Mouse (Mus musculus) MEL (cell line): ENCODE results near the gene Dbnl. TPM values are rescaled to one million over a fixed set of nuclear protein-coding genes. Genes with fewer than 3 reads are reported as not detected.

Source experiments
- DNase-seq: peaks from one replicate; pipeline ENCODE4 v3.0.0; 2011; ENCODE audit warnings: low read depth, low spot score
- H3K27ac ChIP-seq: 2 replicates; pipeline ENCODE4 v1.5.1; 2012; ENCODE audit warnings: low read depth, mild to moderate bottlenecking, control low read depth, low read length, moderate library complexity; ENCODE audit not compliant: control insufficient read depth
- H3K27me3 ChIP-seq, 2 experiments: fragments of 150-350 bp in 1 of 2; sonication (generic) in 1 of 2; 2 replicates each; pipeline ENCODE4 v1.6.1; 2012; ENCODE audit warnings: low read length in 2 of 2, mild to moderate bottlenecking in 2 of 2, improper control_type of control experiment in 1 of 2, moderate library complexity in 1 of 2; ENCODE audit not compliant: insufficient read depth in 2 of 2, control insufficient read depth in 1 of 2
- H3K36me3 ChIP-seq, 2 experiments: 2 replicates each; pipeline ENCODE4 v1.6.1; 2012 to 2014; ENCODE audit warnings: low read length in 2 of 2, improper control_type of control experiment in 1 of 2, inconsistent platforms in 1 of 2, mild to moderate bottlenecking in 1 of 2; ENCODE audit not compliant: insufficient read depth in 2 of 2, control insufficient read depth in 1 of 2
- H3K4me1 ChIP-seq, 2 experiments: fragments of 150-350 bp in 1 of 2; sonication (generic) in 1 of 2; 2 replicates each; pipeline ENCODE4 v1.6.1; 2012; ENCODE audit warnings: low read length in 2 of 2, improper control_type of control experiment in 1 of 2, mild to moderate bottlenecking in 1 of 2; ENCODE audit not compliant: insufficient read depth in 2 of 2, control insufficient read depth in 1 of 2
- H3K4me3 ChIP-seq, 2 experiments: fragments of 150-350 bp in 1 of 2; sonication (generic) in 1 of 2; 2 replicates each; pipeline ENCODE4 v1.5.1; 2012; ENCODE audit warnings: low read depth in 2 of 2, low read length in 2 of 2, mild to moderate bottlenecking in 2 of 2, moderate library complexity in 2 of 2, control low read depth in 1 of 2, improper control_type of control experiment in 1 of 2; ENCODE audit not compliant: control insufficient read depth in 1 of 2, insufficient read depth in 1 of 2
- H3K79me2 ChIP-seq: 2 replicates; pipeline ENCODE4 v1.6.1; 2012; ENCODE audit warnings: mild to moderate bottlenecking, low read length, moderate library complexity; ENCODE audit not compliant: control insufficient read depth, poor library complexity, insufficient read depth
- H3K9ac ChIP-seq: 2 replicates; pipeline ENCODE4 v1.6.1; 2012; ENCODE audit warnings: low read depth, mild to moderate bottlenecking, control low read depth, low read length, moderate library complexity; ENCODE audit not compliant: control insufficient read depth, poor library complexity, severe bottlenecking
- H3K9me3 ChIP-seq: fragments of 150-350 bp; sonication (generic); replicated peaks from 2 replicates; pipeline ENCODE4 v1.6.1; 2012; ENCODE audit warnings: mild to moderate bottlenecking, low read length, improper control_type of control experiment, moderate library complexity; ENCODE audit not compliant: insufficient read depth
- CHD2 ChIP-seq: IDR thresholded peaks from 2 replicates; pipeline ENCODE4 v1.6.1; 2011; ENCODE audit warnings: low read length, improper control_type of control experiment
- E2F4 ChIP-seq: IDR thresholded peaks from 2 replicates; pipeline ENCODE4 v1.6.1; 2011; ENCODE audit warnings: low read depth, low read length, improper control_type of control experiment, borderline replicate concordance
- EP300 ChIP-seq, 2 experiments: IDR thresholded peaks; 2 replicates each; pipeline ENCODE4 v1.6.1; 2011; ENCODE audit warnings: improper control_type of control experiment in 2 of 2, low read length in 2 of 2, low read depth in 1 of 2, mild to moderate bottlenecking in 1 of 2
- ETS1 ChIP-seq: IDR thresholded peaks from 2 replicates; pipeline ENCODE4 v1.6.1; 2012; ENCODE audit warnings: low read depth, mild to moderate bottlenecking, inconsistent platforms, low read length, improper control_type of control experiment, moderate library complexity
- GABPA ChIP-seq: IDR thresholded peaks from 2 replicates; pipeline ENCODE4 v1.6.1; 2012; ENCODE audit warnings: low read depth, mild to moderate bottlenecking, inconsistent platforms, low read length, improper control_type of control experiment, moderate library complexity
- GATA1 ChIP-seq: IDR thresholded peaks from 2 replicates; pipeline ENCODE4 v1.6.1; 2011; ENCODE audit warnings: low read depth, low read length, improper control_type of control experiment
- HCFC1 ChIP-seq: IDR thresholded peaks from 2 replicates; pipeline ENCODE4 v1.6.1; 2012; ENCODE audit warnings: low read depth, mild to moderate bottlenecking, inconsistent platforms, low read length, improper control_type of control experiment, moderate library complexity
- KAT2A ChIP-seq: conservative IDR thresholded peaks from 2 replicates; pipeline ENCODE4 v1.6.1; 2012; ENCODE audit warnings: low read depth, low read length, improper control_type of control experiment, inconsistent platforms
- MAFK ChIP-seq: IDR thresholded peaks from 2 replicates; pipeline ENCODE4 v1.6.1; 2011; ENCODE audit warnings: low read depth, mild to moderate bottlenecking, low read length, improper control_type of control experiment, borderline replicate concordance
- MAX ChIP-seq: IDR thresholded peaks from 2 replicates; pipeline ENCODE4 v1.6.1; 2011; ENCODE audit warnings: low read length, improper control_type of control experiment
- MAZ ChIP-seq: IDR thresholded peaks from 2 replicates; pipeline ENCODE4 v1.6.1; 2012; ENCODE audit warnings: low read depth, mild to moderate bottlenecking, inconsistent platforms, low read length, improper control_type of control experiment
- MEF2A ChIP-seq: IDR thresholded peaks from 2 replicates; pipeline ENCODE4 v1.6.1; 2014; ENCODE audit warnings: low read depth, mild to moderate bottlenecking, inconsistent platforms, low read length, improper control_type of control experiment; ENCODE audit not compliant: poor library complexity, insufficient replicate concordance, severe bottlenecking; ENCODE audit errors: extremely low read depth
- MXI1 ChIP-seq: IDR thresholded peaks from 2 replicates; pipeline ENCODE4 v1.6.1; 2011; ENCODE audit warnings: mild to moderate bottlenecking, low read depth, low read length, improper control_type of control experiment
- MYB ChIP-seq: IDR thresholded peaks from 2 replicates; pipeline ENCODE4 v1.6.1; 2011; ENCODE audit warnings: mild to moderate bottlenecking, low read depth, low read length, improper control_type of control experiment
- MYC ChIP-seq: IDR thresholded peaks from 2 replicates; pipeline ENCODE4 v1.6.1; 2011; ENCODE audit warnings: low read depth, mild to moderate bottlenecking, low read length, improper control_type of control experiment, moderate library complexity
- NELFE ChIP-seq: IDR thresholded peaks from 2 replicates; pipeline ENCODE4 v1.6.1; 2011; ENCODE audit warnings: low read depth, low read length, improper control_type of control experiment
- NRF1 ChIP-seq: IDR thresholded peaks from 2 replicates; pipeline ENCODE4 v1.6.1; 2014; ENCODE audit warnings: low read depth, mild to moderate bottlenecking, inconsistent platforms, low read length, improper control_type of control experiment, moderate library complexity; ENCODE audit not compliant: poor library complexity, insufficient read depth, severe bottlenecking
- POLR2A ChIP-seq, 2 experiments: IDR thresholded peaks; 2 replicates each; pipeline ENCODE4 v1.6.1; 2011 to 2012; ENCODE audit warnings: low read length in 2 of 2, mild to moderate bottlenecking in 2 of 2, control low read depth in 1 of 2, improper control_type of control experiment in 1 of 2, low read depth in 1 of 2, moderate library complexity in 1 of 2; ENCODE audit not compliant: control insufficient read depth in 1 of 2, insufficient read depth in 1 of 2, poor library complexity in 1 of 2
- POLR2AphosphoS2 ChIP-seq: IDR thresholded peaks from 2 replicates; pipeline ENCODE4 v1.6.1; 2011; ENCODE audit warnings: low read length, improper control_type of control experiment
- POLR2AphosphoS5 ChIP-seq: IDR thresholded peaks from 2 replicates; pipeline ENCODE4 v1.6.1; 2012; ENCODE audit warnings: low read depth, borderline replicate concordance, mild to moderate bottlenecking, inconsistent platforms, low read length, moderate library complexity, mixed read lengths
- SMC3 ChIP-seq: IDR thresholded peaks from 2 replicates; pipeline ENCODE4 v1.6.1; 2011; ENCODE audit warnings: low read depth, low read length, improper control_type of control experiment
- TAL1 ChIP-seq: IDR thresholded peaks from 2 replicates; pipeline ENCODE4 v1.6.1; 2012; ENCODE audit warnings: mild to moderate bottlenecking, inconsistent platforms, low read length, moderate library complexity, mixed read lengths
- TCF12 ChIP-seq: IDR thresholded peaks from 2 replicates; pipeline ENCODE4 v1.6.1; 2014; ENCODE audit warnings: low read depth, mild to moderate bottlenecking, inconsistent platforms, low read length, improper control_type of control experiment, moderate library complexity
- USF1 ChIP-seq: IDR thresholded peaks from 2 replicates; pipeline ENCODE4 v1.6.1; 2014; ENCODE audit warnings: low read depth, mild to moderate bottlenecking, inconsistent platforms, low read length, improper control_type of control experiment, moderate library complexity
- ZKSCAN1 ChIP-seq: IDR thresholded peaks from 2 replicates; pipeline ENCODE4 v1.6.1; 2012; ENCODE audit warnings: low read depth, mild to moderate bottlenecking, inconsistent platforms, low read length, improper control_type of control experiment, moderate library complexity
- polyA plus RNA-seq, 2 experiments: library from polyadenylated mRNA; stranded (reverse) in 1 of 2; unstranded in 1 of 2; fragments of >175 nt in 1 of 2; fragments of >200 nt in 1 of 2; gene quantifications; 2 replicates each; pipeline versions ENCODE4 v1.2.1 to v1.2.4; 2012; ENCODE audit warnings: low replicate concordance in 2 of 2, low read depth in 1 of 2; ENCODE audit not compliant: insufficient read length in 2 of 2, insufficient read depth in 1 of 2, missing spikeins in 1 of 2
- total RNA-seq: library from RNA; depleted of rRNA; stranded (reverse); fragments of 300-350 nt; gene quantifications from 2 replicates; pipeline ENCODE4 v1.2.3, GENCODE M21; 2012

The Dbnl gene
- total and polyA plus RNA-seq, 3 experiments = 73.5 to 149 TPM; not detected in 1

DNA sequence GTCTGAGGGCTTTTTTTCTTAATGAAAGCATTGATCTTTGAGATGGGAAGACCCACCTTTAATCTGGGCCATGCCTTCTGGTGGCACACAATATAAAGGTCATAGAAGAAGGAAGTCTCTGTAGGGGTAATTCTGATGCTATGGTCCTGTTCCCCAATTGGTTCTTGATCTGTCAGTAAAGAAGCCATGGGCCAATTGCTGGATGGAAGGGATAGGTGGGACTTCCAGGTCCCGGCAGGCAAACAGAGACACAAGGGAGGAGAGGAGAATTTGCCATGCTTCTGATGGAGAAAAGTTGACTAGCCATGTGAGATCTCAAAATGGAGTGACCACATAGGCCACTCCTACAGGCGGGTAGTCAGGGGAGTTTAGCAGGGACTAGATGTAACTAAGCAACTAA is 30.9 kb downstream of the Dbnl start (continued):
- no peak for TF ChIP-seq USF1
- peak; percentile 44; the same call in 1 of the 2 replicates for TF ChIP-seq CHD2
- no peak for TF ChIP-seq E2F4
- TF ChIP-seq NELFE = peak; percentile 75
- no peak for TF ChIP-seq GATA1
- TF ChIP-seq POLR2AphosphoS5 = no peak
- TF ChIP-seq MYC = 0 out of 2 replicates have a peak, but pooled peaks have one; percentile 36
- TF ChIP-seq GABPA = no peak
- TF ChIP-seq SMC3 = no peak

- no peak overlapping the region for H3K27ac ChIP-seq
- H3K79me2 ChIP-seq = no peaks in the 10 kb centered on the region
- peaks cover 11 to 18% of the 10 kb centered on the region in 2 experiments for H3K4me1 ChIP-seq
- no peaks in the 10 kb centered on the region for H3K27me3 ChIP-seq
- no peaks in the 10 kb centered on the region for H3K9me3 ChIP-seq
- TF ChIP-seq POLR2A (IDR thresholded peaks at IDR 0.05; ENCODE audit: control insufficient read depth in 1 of 2, insufficient read depth in 1 of 2, low read depth in 1 of 2, low read length in 2 of 2, poor library complexity in 1 of 2) (no peak), MYB (no peak), POLR2AphosphoS2 (no peak), KAT2A (no peak), TAL1 (no peak), ZKSCAN1 (no peak), MAZ (no peak), TCF12 (no peak), MEF2A (no peak), ETS1 (no peak), EP300 (IDR thresholded peaks at IDR 0.05; ENCODE audit: low read depth in 1 of 2, low read length in 2 of 2) (no peak), E2F4 (no peak), MAX (no peak), NRF1 (no peak), HCFC1 (no peak), MAFK (no peak), MYC (no peak), SMC3 (no peak), MXI1 (no peak), NELFE (no peak)
- H3K9ac ChIP-seq = no peak overlapping the region
- H3K36me3 ChIP-seq = peaks cover 5 to 18% of the 10 kb centered on the region in 2 experiments
- no peak overlapping the region for H3K4me3 ChIP-seq
- DNase-seq = no peak
Observed at GRCm38 (mm10) chr11:5825432-5825831, 37.1 kb downstream of the Dbnl start.
